Mouse (Mus musculus): ENCODE results near the gene Smarcc1.

The Smarcc1 gene

DNA sequence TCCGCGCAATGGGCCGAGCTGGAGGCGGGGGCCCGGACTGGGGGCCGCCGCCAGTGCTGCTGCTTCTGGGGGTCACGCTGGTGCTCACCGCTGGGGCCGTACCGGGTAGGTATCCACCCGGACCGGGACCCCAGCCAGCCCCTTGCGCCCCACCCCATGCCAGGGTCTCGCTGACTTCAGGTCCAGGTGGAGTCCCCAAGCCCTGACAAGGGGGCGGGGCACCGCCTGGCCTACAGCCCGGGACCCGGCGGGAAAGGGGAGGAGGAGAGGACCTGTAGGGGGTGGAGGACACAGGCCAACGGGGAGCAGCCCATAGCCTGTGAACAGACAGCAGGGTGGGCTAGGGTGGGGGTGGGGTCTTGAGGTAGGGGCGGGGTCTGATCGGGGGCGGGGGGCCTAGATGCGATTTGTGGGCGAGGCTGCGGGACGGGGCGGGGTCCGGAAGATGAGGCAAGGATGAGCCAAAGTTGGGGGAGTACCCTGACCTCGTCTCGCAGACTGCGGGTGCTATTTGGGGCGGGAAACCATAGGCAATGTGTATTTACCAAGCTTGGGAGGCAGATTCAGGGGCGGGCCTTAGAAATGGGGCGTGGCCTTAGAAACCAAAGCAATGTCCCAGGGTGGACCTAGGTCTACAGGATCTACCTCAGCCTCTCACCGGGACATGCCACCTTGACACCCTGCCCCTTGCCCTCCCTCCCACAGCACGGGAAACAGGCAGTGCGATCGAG is 128.2 kb downstream of the Smarcc1 start:
- ChIA-PET POLR2A (interaction anchor here in 3 of 4 experiments (0.5 to 1.5 kb wide), 16 partner anchors 12 to 315 kb away, joined by 3 to 8 read pairs (median 3); partner anchors contain the start of genes Elp6 (in 1 of the 3) and Map4 (in 1 of the 3)), CTCF (interaction anchor here in 3 of 4 experiments (0.5 to 1.2 kb wide), 4 partner anchors 30 to 154 kb away, joined by 3 read pairs; no protein-coding TSS in a partner anchor)

GRCm38 (mm10) chr9:110246321-110246640 is 128.8 kb downstream of the Smarcc1 start:
- CTCF ChIA-PET: interaction anchor here in 3 of 4 experiments (0.5 to 1.2 kb wide), 4 partner anchors 30 to 154 kb away, joined by 3 read pairs; no protein-coding TSS in a partner anchor
- POLR2A ChIA-PET: interaction anchor here in 3 of 4 experiments (0.6 to 1.5 kb wide), 15 partner anchors 11 to 315 kb away, joined by 3 to 8 read pairs (median 3); partner anchors contain the start of genes Elp6 (in 1 of the 3) and Map4 (in 1 of the 3)

- ChIA-PET CTCF (interaction anchor here in 1 of 4 experiments (1.2 kb wide), 1 partner anchor 29 kb away, joined by 3 read pairs; no protein-coding TSS in a partner anchor), POLR2A (interaction anchor here in 2 of 4 experiments (1.0 to 1.4 kb wide), 3 partner anchors 11 to 22 kb away, joined by 3 to 4 read pairs (median 4); no protein-coding TSS in a partner anchor)
Observed at GRCm38 (mm10) chr9:110247049-110247448, 129.5 kb downstream of the Smarcc1 start.

GRCm38 (mm10) chr9:110248861-110249260 is 131.4 kb downstream of the Smarcc1 start:
- POLR2A ChIA-PET: interaction anchor here in 3 of 4 experiments (0.8 to 2.8 kb wide), 9 partner anchors 9 to 48 kb away, joined by 3 to 16 read pairs (median 4); no protein-coding TSS in a partner anchor

DNA sequence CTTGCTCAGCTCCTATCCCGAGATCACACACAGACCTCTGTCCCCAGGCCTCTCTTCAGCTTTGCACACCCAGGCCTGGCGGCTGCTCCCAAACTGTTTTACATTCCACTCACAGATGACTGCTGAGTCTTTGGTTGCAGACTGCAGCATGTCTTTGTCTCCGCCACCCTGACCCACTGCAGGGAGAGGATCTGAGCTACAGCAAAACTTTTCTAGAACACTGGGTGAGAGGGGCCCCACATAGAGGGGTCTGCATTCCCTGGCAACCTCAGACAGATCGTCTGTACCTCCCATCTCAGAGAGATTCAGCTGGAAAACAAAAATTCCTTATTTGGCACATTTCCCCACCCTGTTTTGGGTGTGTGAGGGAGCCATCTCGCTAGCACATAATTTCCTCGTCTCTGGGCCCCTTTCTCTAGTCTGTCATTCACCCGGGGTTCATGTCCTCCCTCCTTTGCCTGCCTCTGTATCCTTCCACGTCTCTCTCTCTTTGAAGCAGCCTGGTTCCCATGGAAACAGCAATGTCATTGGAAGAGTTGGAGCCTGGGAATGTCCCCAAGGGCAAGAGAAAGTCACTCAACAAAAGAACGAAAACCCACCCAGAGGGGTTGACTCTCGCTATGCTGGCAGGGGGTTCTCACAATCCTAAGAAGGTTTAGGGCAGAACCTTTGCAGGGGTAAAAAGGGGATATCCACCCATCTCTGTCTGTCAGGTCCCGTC is 132.5 kb downstream of the Smarcc1 start:
- POLR2A ChIA-PET: interaction anchor here (0.6 to 2.8 kb wide), 25 partner anchors 8 to 349 kb away, joined by 3 to 16 read pairs (median 4); partner anchors contain the start of gene Elp6 (in 1 of the 4)
- CTCF ChIA-PET: interaction anchor here in 2 of 4 experiments (0.8 to 1.7 kb wide), 5 partner anchors 25 to 55 kb away, joined by 3 to 11 read pairs (median 3); partner anchors contain the start of gene Elp6 (in 1 of the 2)

More at GRCm38 (mm10) chr9:110248861-110249260, 131.4 kb downstream of the Smarcc1 start:
- CTCF ChIA-PET: no interaction called here

- CTCF ChIA-PET: interaction anchor here in 2 of 4 experiments (0.8 to 1.7 kb wide), 4 partner anchors 25 to 54 kb away, joined by 3 to 11 read pairs (median 4); partner anchors contain the start of gene Elp6 (in 1 of the 2)
- POLR2A ChIA-PET: interaction anchor here in 2 of 4 experiments (0.6 to 2.8 kb wide), 15 partner anchors 8 to 119 kb away, joined by 3 to 16 read pairs (median 3); partner anchors contain the start of gene Elp6 (in 1 of the 2)
Observed at GRCm38 (mm10) chr9:110250776-110251175, 133.3 kb downstream of the Smarcc1 start.

- ChIA-PET POLR2A (interaction anchor here in 1 of 4 experiments (0.5 to 1.4 kb wide), 3 partner anchors 11 to 290 kb away, joined by 3 to 6 read pairs (median 3); no protein-coding TSS in a partner anchor), CTCF (no interaction called here)
Observed at GRCm38 (mm10) chr9:110255407-110256019, 138.0 kb downstream of the Smarcc1 start.

DNA sequence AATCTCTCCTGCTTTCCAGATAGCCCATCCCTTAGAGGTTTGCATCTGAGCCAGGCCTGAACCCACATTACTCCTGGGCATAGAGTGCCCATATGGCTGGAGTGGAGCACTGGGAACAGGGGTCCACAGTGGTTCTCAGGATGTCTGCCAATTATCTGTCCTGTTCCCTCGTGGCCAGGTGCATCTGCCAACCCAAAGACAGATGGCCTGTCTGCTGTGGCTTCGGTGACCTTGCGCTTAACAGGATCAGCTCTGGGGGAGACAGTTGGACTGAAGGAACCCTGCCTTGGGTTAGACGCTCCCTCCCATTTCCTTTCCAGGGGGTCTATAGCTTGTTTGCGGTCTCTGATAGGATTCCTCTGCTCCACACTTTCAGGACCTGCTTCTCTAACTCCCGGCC is 141.1 kb downstream of the Smarcc1 start:
- POLR2A ChIA-PET: interaction anchor here in 2 of 4 experiments (0.8 to 3.4 kb wide), 10 partner anchors 8 to 127 kb away, joined by 3 to 16 read pairs (median 4); partner anchors contain the start of gene Cspg5 (in 1 of the 2)
- CTCF ChIA-PET: interaction anchor here in 3 of 4 experiments (0.7 to 1.2 kb wide), 3 partner anchors 17 to 46 kb away, joined by 3 to 18 read pairs (median 4); partner anchors contain the start of gene Elp6 (in 1 of the 3)

GRCm38 (mm10) chr9:110259118-110259517 is 141.6 kb downstream of the Smarcc1 start:
- CTCF ChIA-PET: interaction anchor here in 3 of 4 experiments (1.0 to 1.3 kb wide), 3 partner anchors 17 to 45 kb away, joined by 3 to 18 read pairs (median 4); partner anchors contain the start of gene Elp6 (in 1 of the 3)
- POLR2A ChIA-PET: interaction anchor here in 3 of 4 experiments (0.6 to 3.4 kb wide), 9 partner anchors 8 to 1177 kb away, joined by 3 to 16 read pairs (median 4); partner anchors contain the start of gene Cspg5 (in 1 of the 3)

DNA sequence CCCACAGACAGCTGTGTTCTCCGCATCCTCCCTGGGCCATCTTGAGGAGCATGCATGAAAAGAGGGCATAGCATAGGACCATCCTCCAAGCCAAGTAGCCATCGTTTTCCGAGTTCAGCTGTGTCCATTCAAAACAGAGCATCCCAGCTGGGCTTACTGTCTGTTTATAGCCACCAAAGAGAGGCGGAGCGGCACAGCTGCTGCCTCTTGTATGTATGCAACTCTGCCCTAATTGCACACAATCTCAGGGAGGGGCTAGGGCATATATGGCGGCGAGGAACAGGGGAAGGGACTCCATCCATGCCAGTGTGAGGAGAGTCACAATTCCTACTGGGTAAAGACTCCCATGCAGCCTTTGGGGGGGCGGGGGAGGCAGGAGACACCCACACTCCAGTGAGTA is 145.7 kb downstream of the Smarcc1 start:
- CTCF ChIA-PET: interaction anchor here in 3 of 4 experiments (0.6 to 1.9 kb wide), 4 partner anchors 12 to 169 kb away, joined by 3 to 6 read pairs (median 4); no protein-coding TSS in a partner anchor
- POLR2A ChIA-PET: interaction anchor here in 1 of 4 experiments (1.5 to 1.8 kb wide), 2 partner anchors 14 to 41 kb away, joined by 4 read pairs; no protein-coding TSS in a partner anchor

DNA sequence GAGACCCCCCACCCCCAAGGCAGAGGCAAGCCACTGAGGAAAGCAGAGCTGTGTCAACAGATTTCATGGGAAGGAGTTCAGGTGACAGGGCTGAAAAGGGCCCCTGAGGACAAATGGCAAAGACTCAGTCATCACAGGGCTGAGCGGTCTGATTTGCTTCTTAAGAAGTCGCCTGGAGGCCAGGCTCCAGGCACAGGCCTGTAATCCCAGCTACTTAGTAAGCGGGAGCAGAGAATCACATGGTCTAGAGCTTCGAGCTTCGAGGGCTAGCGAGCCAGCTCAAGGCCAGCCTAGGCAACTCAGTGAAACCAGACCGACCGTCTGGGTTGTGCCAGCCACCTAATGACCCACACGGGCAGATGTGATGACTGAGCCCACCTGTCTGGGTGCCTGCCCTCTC is 147.5 kb downstream of the Smarcc1 start:
- CTCF ChIA-PET: interaction anchor here in 2 of 4 experiments (0.6 to 1.0 kb wide), 2 partner anchors 11 to 1526 kb away, joined by 4 read pairs; no protein-coding TSS in a partner anchor

GRCm38 (mm10) chr9:110268416-110268815 is 150.9 kb downstream of the Smarcc1 start:
- POLR2A ChIA-PET: interaction anchor here in 2 of 4 experiments (0.9 to 2.1 kb wide), 7 partner anchors 10 to 135 kb away, joined by 3 to 11 read pairs (median 4); partner anchors contain the start of gene Elp6 (in 1 of the 2)
- CTCF ChIA-PET: interaction anchor here in 1 of 4 experiments (1.1 to 1.3 kb wide), 2 partner anchors 29 to 65 kb away, joined by 3 to 4 read pairs; partner anchors contain the start of gene Scap

More for the DNA sequence above, 147.5 kb downstream of the Smarcc1 start:
- POLR2A ChIA-PET: interaction anchor here (0.6 to 3.4 kb wide), 5 partner anchors 11 to 25 kb away, joined by 3 to 14 read pairs (median 4); no protein-coding TSS in a partner anchor

GRCm38 (mm10) chr9:110272330-110272729 is 154.8 kb downstream of the Smarcc1 start:
- ChIA-PET POLR2A (interaction anchor here in 1 of 4 experiments (1.1 to 1.2 kb wide), 2 partner anchors 21 to 28 kb away, joined by 3 read pairs; no protein-coding TSS in a partner anchor), CTCF (interaction anchor here in 1 of 4 experiments (0.6 kb wide), 1 partner anchor 153 kb away, joined by 3 read pairs; no protein-coding TSS in a partner anchor)

DNA sequence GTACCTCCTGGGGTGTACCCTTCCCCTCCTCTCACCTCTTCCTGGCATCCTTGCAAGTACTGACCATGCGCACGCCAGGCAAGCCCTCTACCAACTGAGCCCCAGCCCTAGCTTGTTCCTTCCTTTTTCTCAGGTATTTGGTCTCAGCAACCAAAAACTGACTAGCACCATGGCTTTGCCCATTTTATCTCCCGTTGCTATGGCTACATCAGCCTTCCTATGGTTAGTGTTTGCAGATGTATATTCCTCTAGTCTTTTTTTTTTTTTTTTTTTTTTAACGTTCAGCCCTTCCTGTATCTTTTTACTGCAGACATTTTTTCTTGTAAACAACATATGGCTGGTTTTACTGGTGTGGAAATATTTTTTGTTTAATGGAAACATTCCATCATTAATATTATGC is 156.0 kb downstream of the Smarcc1 start:
- CTCF ChIA-PET: interaction anchor here in 2 of 4 experiments (0.7 to 0.8 kb wide), 3 partner anchors 24 to 374 kb away, joined by 3 to 6 read pairs (median 5); no protein-coding TSS in a partner anchor
- POLR2A ChIA-PET: interaction anchor here in 1 of 4 experiments (0.6 to 1.2 kb wide), 3 partner anchors 20 to 41 kb away, joined by 3 read pairs; no protein-coding TSS in a partner anchor

DNA sequence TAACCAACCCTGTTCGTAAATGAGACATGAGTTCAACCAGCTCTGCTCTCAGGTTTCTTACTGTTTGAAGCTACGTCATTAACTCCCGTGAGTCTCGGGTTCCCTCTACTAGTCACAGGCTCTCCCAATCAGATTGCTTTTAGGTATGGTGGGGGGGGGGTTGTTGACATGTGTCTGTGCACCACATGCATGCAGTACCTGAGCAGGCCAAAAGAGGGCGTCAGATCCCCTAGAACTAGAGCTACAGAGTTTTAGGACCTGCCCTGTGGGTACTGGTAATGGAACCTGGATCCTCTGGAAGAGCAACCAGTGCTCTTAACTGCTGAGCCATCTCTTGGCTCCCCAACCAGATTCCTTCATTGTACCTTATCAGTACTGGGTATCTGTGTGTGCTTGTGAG is 158.4 kb downstream of the Smarcc1 start:
- POLR2A ChIA-PET: interaction anchor here (0.6 to 2.3 kb wide), 31 partner anchors 8 to 349 kb away, joined by 3 to 14 read pairs (median 4); partner anchors contain the start of genes Elp6 (in 3 of the 4) and Ptpn23 (in 1 of the 4)
- CTCF ChIA-PET: interaction anchor here (0.6 to 4.3 kb wide), 55 partner anchors 8 to 1879 kb away, joined by 3 to 36 read pairs (median 4); partner anchors contain the start of genes Scap (in 2 of the 4), Atrip (in 1 of the 4), Dhx30 (in 1 of the 4) and Elp6 (in 1 of the 4)

GRCm38 (mm10) chr9:110277431-110277881 is 159.9 kb downstream of the Smarcc1 start:
- CTCF ChIA-PET: interaction anchor here in 3 of 4 experiments (0.6 to 4.3 kb wide), 6 partner anchors 17 to 330 kb away, joined by 3 to 36 read pairs (median 5); no protein-coding TSS in a partner anchor
- POLR2A ChIA-PET: interaction anchor here in 2 of 4 experiments (0.9 to 1.5 kb wide), 2 partner anchors 131 to 401 kb away, joined by 3 to 4 read pairs; partner anchors contain the start of gene Ptpn23 (in 1 of the 2)
